ENCODE assay signal across 12 mouse cellular contexts in the genomic region with DNA sequence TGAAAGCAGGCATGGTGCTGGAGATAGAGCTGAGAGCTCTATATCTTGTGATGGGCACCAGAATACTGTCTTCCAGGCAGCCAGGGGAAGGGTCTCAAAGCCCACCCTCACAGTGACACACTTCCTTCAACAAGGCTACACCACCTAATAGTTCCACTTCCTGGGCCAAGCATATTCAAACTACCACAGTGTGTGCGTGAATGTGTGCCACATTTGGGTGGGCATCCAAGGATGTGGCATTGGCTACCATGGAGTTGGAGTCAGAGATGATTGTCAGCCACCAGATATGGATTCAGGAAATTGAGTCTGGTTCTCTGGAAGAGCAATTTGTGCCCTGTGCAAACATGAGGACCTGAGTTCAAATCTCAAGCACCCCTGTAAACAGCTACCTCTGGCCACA. TPM values are rescaled to one million over a fixed set of nuclear protein-coding genes. Genes with fewer than 3 reads are reported as not detected.
DNase-seq lines count a peak whose midpoint lies in the region; ATAC-seq and TF ChIP-seq lines count a peak whose summit lies in the region.
"Had no signal": no experiment of that assay in that cellular context is flagged by ENCODE, and none has a peak within 500 bp of the region (broad histone marks: within the 10 kb centered on the region; RNA-seq: fewer than 3 reads in every experiment).

No protein-coding gene starts in this region.

- H3K27me3 ChIP-seq in heart, embryonic 11.5 days (ENCODE audit: control insufficient read depth, insufficient read depth, low read length), result no peaks in the 10 kb centered on the region
- no peaks in the 10 kb centered on the region for H3K27me3 ChIP-seq in lung, embryonic 14.5 days (ENCODE audit: insufficient read depth, low read length)
- no peaks in the 10 kb centered on the region for H3K27me3 ChIP-seq in liver, embryonic 15.5 days
- H3K27me3 ChIP-seq: stomach, embryonic 15.5 days had no signal

- intact Hi-C loops in heart, postnatal 25 days (cut with DNase I), result no loop called here

- peak overlapping the region; percentile 75; the same call in 1 of the 2 replicates for H3K27ac ChIP-seq in heart, embryonic 11.5 days (ENCODE audit: low read depth, low read length)
- H3K27ac ChIP-seq in lung, embryonic 14.5 days (ENCODE audit: low read depth), result no peak overlapping the region
- peak overlapping the region; percentile 94 for H3K27ac ChIP-seq in liver, embryonic 15.5 days (replicated peaks)

- no peaks in the 10 kb centered on the region for H3K36me3 ChIP-seq in heart, embryonic 11.5 days (ENCODE audit: control insufficient read depth, insufficient read depth, low read length)
- H3K36me3 ChIP-seq in lung, embryonic 14.5 days (ENCODE audit: insufficient read depth), result no peaks in the 10 kb centered on the region
- H3K36me3 ChIP-seq in liver, embryonic 15.5 days (replicated peaks), result peaks cover 15% of the 10 kb centered on the region
- H3K36me3 ChIP-seq: stomach, embryonic 15.5 days had no signal

- H3K4me3 ChIP-seq in heart, embryonic 11.5 days (ENCODE audit: low read depth, low read length), result no peak overlapping the region
- H3K4me3 ChIP-seq in lung, embryonic 14.5 days (ENCODE audit: low read depth, low read length), result no peak overlapping the region
- H3K4me3 ChIP-seq in liver, embryonic 15.5 days (replicated peaks), result peak overlapping the region; percentile 62
- H3K4me3 ChIP-seq: stomach, embryonic 15.5 days had no signal

- no peaks in the 10 kb centered on the region for H3K9me3 ChIP-seq in heart, embryonic 11.5 days (replicated peaks; ENCODE audit: control insufficient read depth, low read length)
- no peaks in the 10 kb centered on the region for H3K9me3 ChIP-seq in lung, embryonic 14.5 days (ENCODE audit: low read depth, low read length)
- no peaks in the 10 kb centered on the region for H3K9me3 ChIP-seq in liver, embryonic 15.5 days (replicated peaks)
- H3K9me3 ChIP-seq: stomach, embryonic 15.5 days had no signal

- peak overlapping the region; percentile 57 for H3K4me2 ChIP-seq in heart, embryonic 11.5 days
- H3K4me2 ChIP-seq in lung, embryonic 14.5 days, result peak overlapping the region; percentile 45; the same call in 1 of the 2 replicates
- peak overlapping the region; percentile 74 for H3K4me2 ChIP-seq in liver, embryonic 15.5 days

- no peak for ATAC-seq in heart, embryonic 11.5 days (replicated peaks; ENCODE audit: insufficient number of reproducible peaks, low FRiP score, low TSS enrichment)
- ATAC-seq in lung, embryonic 14.5 days (ENCODE audit: insufficient read depth), result no peak
- ATAC-seq in liver, embryonic 15.5 days (ENCODE audit: insufficient read depth), result no peak
- ATAC-seq in megakaryocyte-erythroid progenitor cell, adult 5-6 weeks (replicated peaks; ENCODE audit: low FRiP score, low TSS enrichment, poor library complexity, severe bottlenecking), result no peak

- H3K9ac ChIP-seq in heart, embryonic 11.5 days (ENCODE audit: low read depth, low read length), result no peak overlapping the region
- no peak overlapping the region for H3K9ac ChIP-seq in lung, embryonic 14.5 days
- 0 out of 2 replicates have a peak overlapping the region, but pooled peaks have one; percentile 28 for H3K9ac ChIP-seq in liver, embryonic 15.5 days
- H3K9ac ChIP-seq: stomach, embryonic 15.5 days had no signal

- H3K4me1 ChIP-seq in heart, embryonic 11.5 days (ENCODE audit: control insufficient read depth, insufficient read depth, low read length), result peaks cover 3% of the 10 kb centered on the region; the same call in 1 of the 2 replicates
- 0 out of 2 replicates have a peak, but pooled peaks cover 12% of the 10 kb centered on the region for H3K4me1 ChIP-seq in lung, embryonic 14.5 days (ENCODE audit: insufficient read depth)
- H3K4me1 ChIP-seq in liver, embryonic 15.5 days (replicated peaks), result peaks cover 85% of the 10 kb centered on the region

- no peak for DNase-seq in heart, postnatal 25 days (ENCODE audit: low spot score)
- no peak for DNase-seq in lung, embryonic 14.5 days
- DNase-seq in lung, postnatal 14 days, result no peak
- DNase-seq in adipocyte (ENCODE audit: low spot score), result peak; percentile 2
- DNase-seq in embryo, embryonic 10 days (ENCODE audit: low spot score), result no peak

- TF ChIP-seq CTCF in lung, embryonic 14.5 days (IDR thresholded peaks at IDR 0.05; ENCODE audit: low read depth), result no peak

- 90% methylated on average over 1 of the region's 1 CpGs for WGBS in heart, embryonic 11.5 days (ENCODE audit: insufficient replicate concordance)
- WGBS in lung, embryonic 14.5 days, result 93% methylated on average over 1 of the region's 1 CpGs
- WGBS in liver, embryonic 15.5 days (ENCODE audit: insufficient replicate concordance), result 82% methylated on average over 1 of the region's 1 CpGs

RNA-seq across cellular contexts. Expression of a gene that starts 0.9 kb away (rescaled TPM):
- polyA plus RNA-seq in heart, embryonic 11.5 days (2014; fragmentation: Nextera tagmentation; extraction: Ambion mirVana), result 2.9 and 3.1 TPM in 2 replicates
- 1 to 10 TPM; 7.4 to 7.5 TPM for total RNA-seq in heart, postnatal 25 days (2021)
- polyA plus RNA-seq in lung, embryonic 14.5 days (2014; fragmentation: Nextera tagmentation; extraction: Ambion mirVana), result 2.4 and 3.3 TPM in 2 replicates
- 8.2 and 9.2 TPM in 2 replicates for polyA plus RNA-seq in liver, embryonic 15.5 days (2015; fragmentation: Nextera tagmentation; extraction: Ambion mirVana)
- 6.8 and 10.1 TPM in 2 replicates for total RNA-seq in megakaryocyte-erythroid progenitor cell, adult 5-6 weeks (2014; fragmentation: Nextera tagmentation)
- 25.5 and 35.1 TPM in 2 replicates for total RNA-seq in megakaryocyte-erythroid progenitor cell, adult 5-6 weeks (2017)

RNA-seq across cellular contexts. Expression of a gene that starts 11.3 kb away (rescaled TPM):
- 2.0 and 3.1 TPM in 2 replicates for polyA plus RNA-seq in heart, embryonic 11.5 days (2014; fragmentation: Nextera tagmentation; extraction: Ambion mirVana)
- total RNA-seq in heart, postnatal 25 days (2021), result 10 to 100 TPM; 20.2 to 25.6 TPM
- 3.9 and 4.4 TPM in 2 replicates for polyA plus RNA-seq in lung, embryonic 14.5 days (2014; fragmentation: Nextera tagmentation; extraction: Ambion mirVana)
- 52.8 and 65.8 TPM in 2 replicates for polyA plus RNA-seq in liver, embryonic 15.5 days (2015; fragmentation: Nextera tagmentation; extraction: Ambion mirVana)
- 55.6 and 98.1 TPM in 2 replicates for total RNA-seq in megakaryocyte-erythroid progenitor cell, adult 5-6 weeks (2014; fragmentation: Nextera tagmentation)
- 84.5 and 111 TPM in 2 replicates for total RNA-seq in megakaryocyte-erythroid progenitor cell, adult 5-6 weeks (2017)

RNA-seq across cellular contexts. Expression of a gene that starts 21.2 kb away (rescaled TPM):
- 6.7 and 7.3 TPM in 2 replicates for polyA plus RNA-seq in heart, embryonic 11.5 days (2014; fragmentation: Nextera tagmentation; extraction: Ambion mirVana)
- total RNA-seq in heart, postnatal 25 days (2021), result 1 to 10 TPM; 7.4 to 7.8 TPM
- 16.0 and 16.8 TPM in 2 replicates for polyA plus RNA-seq in lung, embryonic 14.5 days (2014; fragmentation: Nextera tagmentation; extraction: Ambion mirVana)
- 11.9 and 13.2 TPM in 2 replicates for polyA plus RNA-seq in liver, embryonic 15.5 days (2015; fragmentation: Nextera tagmentation; extraction: Ambion mirVana)
- 17.1 and 25.6 TPM in 2 replicates for total RNA-seq in megakaryocyte-erythroid progenitor cell, adult 5-6 weeks (2014; fragmentation: Nextera tagmentation)
- total RNA-seq in megakaryocyte-erythroid progenitor cell, adult 5-6 weeks (2017), result 30.1 and 31.5 TPM in 2 replicates

RNA-seq across cellular contexts. Expression of a gene that starts 21.5 kb away (rescaled TPM):
- not detected in 2 replicates for polyA plus RNA-seq in heart, embryonic 11.5 days (2014; fragmentation: Nextera tagmentation; extraction: Ambion mirVana)
- not detected for total RNA-seq in heart, postnatal 25 days (2021)
- polyA plus RNA-seq in lung, embryonic 14.5 days (2014; fragmentation: Nextera tagmentation; extraction: Ambion mirVana), result not detected in 2 replicates
- not detected in 2 replicates for polyA plus RNA-seq in liver, embryonic 15.5 days (2015; fragmentation: Nextera tagmentation; extraction: Ambion mirVana)
- total RNA-seq in megakaryocyte-erythroid progenitor cell, adult 5-6 weeks (2014; fragmentation: Nextera tagmentation), result 0.52 TPM in 1 of 2 replicates, not detected in the other
- not detected in 2 replicates for total RNA-seq in megakaryocyte-erythroid progenitor cell, adult 5-6 weeks (2017)
- total RNA-seq: gastrocnemius, postnatal 14 days had no signal
- polyA plus RNA-seq: lung, embryonic 16.5 days had no signal

RNA-seq across cellular contexts. Expression of a gene that starts 36.9 kb away (rescaled TPM):
- not detected in 2 replicates for polyA plus RNA-seq in heart, embryonic 11.5 days (2014; fragmentation: Nextera tagmentation; extraction: Ambion mirVana)
- total RNA-seq in heart, postnatal 25 days (2021), result 1 to 10 TPM; 2.6 to 2.9 TPM
- polyA plus RNA-seq in lung, embryonic 14.5 days (2014; fragmentation: Nextera tagmentation; extraction: Ambion mirVana), result not detected in 2 replicates
- not detected in 2 replicates for polyA plus RNA-seq in liver, embryonic 15.5 days (2015; fragmentation: Nextera tagmentation; extraction: Ambion mirVana)
- total RNA-seq in megakaryocyte-erythroid progenitor cell, adult 5-6 weeks (2014; fragmentation: Nextera tagmentation), result not detected in 2 replicates
- not detected in 2 replicates for total RNA-seq in megakaryocyte-erythroid progenitor cell, adult 5-6 weeks (2017)
- polyA plus RNA-seq: CD4-positive, CD25-positive, alpha-beta regulatory T cell, adult 4 months; lung, embryonic 16.5 days had no signal
